Mouse (Mus musculus) testis, postnatal 14 days (tissue): Measurements from ENCODE around the gene Ddah2.
A peak's percentile ranks its signal among the peaks of the same experiment; 100 is the strongest.

Experiments used
- DNase-seq: peaks from one replicate; pipeline ENCODE4 v3.0.0; 2021; ENCODE audit warnings: low spot score

Ddah2 gene

GRCm38 (mm10) chr17:35077285-35077684 is 18.4 kb downstream of the Ddah2 start:
- DNase-seq = no peak

- DNase-seq = no peak
These were observed 19.0 kb downstream of the Ddah2 start, which contains the start of gene Ly6g6d for GRCm38 (mm10) chr17:35077786-35078233. TSS of gene Ly6g6d (minus strand) at chr17:35078065.

GRCm38 (mm10) chr17:35079778-35080177 is 20.9 kb downstream of the Ddah2 start:
- DNase-seq = no peak

- DNase-seq = no peak
These were observed 21.4 kb downstream of the Ddah2 start for GRCm38 (mm10) chr17:35080248-35080647.

GRCm38 (mm10) chr17:35080710-35081109 is 21.9 kb downstream of the Ddah2 start:
- no peak for DNase-seq

GRCm38 (mm10) chr17:35082841-35083576 is 24.2 kb downstream of the Ddah2 start:
- DNase-seq = no peak

GRCm38 (mm10) chr17:35083929-35084497 is 25.2 kb downstream of the Ddah2 start:
- DNase-seq = no peak

- DNase-seq = no peak
These were observed 26.5 kb downstream of the Ddah2 start, which contains the start of gene Ly6g6f for GRCm38 (mm10) chr17:35085208-35085865. TSS of gene Ly6g6f (minus strand) at chr17:35085610.

GRCm38 (mm10) chr17:35088151-35088550 is 29.3 kb downstream of the Ddah2 start:
- no peak for DNase-seq

- peak; percentile 92 for DNase-seq
These were observed 30.2 kb downstream of the Ddah2 start, which contains the start of gene Abhd16a for GRCm38 (mm10) chr17:35088825-35089644. TSS of gene Abhd16a (plus strand) at chr17:35089263.

- DNase-seq = no peak
These were observed 31.5 kb downstream of the Ddah2 start for GRCm38 (mm10) chr17:35090166-35090932.

- no peak for DNase-seq
These were observed 33.8 kb downstream of the Ddah2 start for GRCm38 (mm10) chr17:35092403-35093198.

GRCm38 (mm10) chr17:35094475-35095365 is 35.9 kb downstream of the Ddah2 start:
- no peak for DNase-seq

- DNase-seq = no peak
These were observed 37.8 kb downstream of the Ddah2 start for GRCm38 (mm10) chr17:35096597-35096996.

- DNase-seq = no peak
These were observed 38.4 kb downstream of the Ddah2 start for GRCm38 (mm10) chr17:35097164-35097655.

GRCm38 (mm10) chr17:35100196-35100765 is 41.4 kb downstream of the Ddah2 start:
- no peak for DNase-seq

- no peak for DNase-seq
These were observed 42.3 kb downstream of the Ddah2 start for GRCm38 (mm10) chr17:35101161-35101560.

- DNase-seq = no peak
These were observed 43.5 kb downstream of the Ddah2 start for GRCm38 (mm10) chr17:35102299-35102698.

GRCm38 (mm10) chr17:35103221-35103690 is 44.4 kb downstream of the Ddah2 start:
- no peak for DNase-seq
